Comparison of ENCODE assay signal across 12 mouse cellular contexts in genomic region chr4:95377222-95378134, GRCm38 (mm10).
A peak's percentile ranks its signal among the peaks of the same experiment; 100 is the strongest.
DNase-seq lines count a peak whose midpoint lies in the region; ATAC-seq lines count a peak whose summit lies in the region.
"Had no signal": no experiment of that assay in that cellular context is flagged by ENCODE, and none has a peak within 500 bp of the region (broad histone marks: within the 10 kb centered on the region; RNA-seq: fewer than 3 reads in every experiment).

No protein-coding gene starts in this region.

- no peaks in the 10 kb centered on the region for H3K36me3 ChIP-seq in limb, embryonic 13.5 days
- H3K36me3 ChIP-seq in stomach, embryonic 14.5 days (ENCODE audit: control insufficient read depth, insufficient read depth, low read length) = no peaks in the 10 kb centered on the region
- H3K36me3 ChIP-seq: embryonic facial prominence, embryonic 12.5 days; hindbrain, embryonic 12.5 days; liver, embryonic 15.5 days had no signal

- H3K4me1 ChIP-seq in limb, embryonic 13.5 days = peaks cover 18% of the 10 kb centered on the region
- peaks cover 9% of the 10 kb centered on the region; the same call in 1 of the 2 replicates for H3K4me1 ChIP-seq in stomach, embryonic 14.5 days (ENCODE audit: control insufficient read depth, insufficient read depth, low read length)
- H3K4me1 ChIP-seq: liver, embryonic 15.5 days had no signal

- no peak overlapping the region for H3K27ac ChIP-seq in limb, embryonic 13.5 days
- H3K27ac ChIP-seq in stomach, embryonic 14.5 days (ENCODE audit: low read length) = peak overlapping the region; percentile 52
- H3K27ac ChIP-seq: embryonic facial prominence, embryonic 12.5 days; hindbrain, embryonic 12.5 days; liver, embryonic 15.5 days had no signal

- ATAC-seq in limb, embryonic 13.5 days (ENCODE audit: low FRiP score, low read depth) = no peak
- peak; percentile 37; the same call in 1 of the 2 replicates for ATAC-seq in stomach, embryonic 14.5 days (ENCODE audit: insufficient number of reproducible peaks, insufficient read depth, low FRiP score, low read depth)

- no peaks in the 10 kb centered on the region for H3K27me3 ChIP-seq in limb, embryonic 13.5 days
- H3K27me3 ChIP-seq in stomach, embryonic 14.5 days (ENCODE audit: control insufficient read depth, insufficient read depth, low read length) = no peaks in the 10 kb centered on the region
- H3K27me3 ChIP-seq: embryonic facial prominence, embryonic 12.5 days; hindbrain, embryonic 12.5 days; liver, embryonic 15.5 days had no signal

- DNase-seq in ovary, adult 18-20 months (ENCODE audit: low spot score) = peak; percentile 53
- DNase-seq in ovary, postnatal 10 days (ENCODE audit: low spot score) = no peak
- peak; percentile 35 to 41 for DNase-seq in heart, postnatal 36 days
- no peak for DNase-seq in thymus, adult 18-20 months
- DNase-seq in embryo, embryonic 10.5 days (ENCODE audit: low spot score) = no peak
- no peak for DNase-seq in layer of hippocampus, postnatal 25 days (ENCODE audit: extremely low spot score in 1 of 2, low spot score in 1 of 2)
- DNase-seq: right cerebral cortex, postnatal 25 days had no signal

- intact Hi-C loops in heart, postnatal 36 days (cut with DNase I) = no loop called here

- peak overlapping the region; percentile 14; the same call in 1 of the 2 replicates for H3K4me2 ChIP-seq in limb, embryonic 13.5 days (replicated peaks)
- H3K4me2 ChIP-seq in stomach, embryonic 14.5 days (replicated peaks; ENCODE audit: low read depth, low read length) = no peak overlapping the region
- H3K4me2 ChIP-seq: embryonic facial prominence, embryonic 12.5 days; hindbrain, embryonic 12.5 days; liver, embryonic 15.5 days had no signal

- H3K9ac ChIP-seq in limb, embryonic 13.5 days = no peak overlapping the region
- H3K9ac ChIP-seq in stomach, embryonic 14.5 days (replicated peaks; ENCODE audit: low read depth, low read length) = no peak overlapping the region
- H3K9ac ChIP-seq: embryonic facial prominence, embryonic 12.5 days; hindbrain, embryonic 12.5 days; liver, embryonic 15.5 days had no signal

- 31% methylated on average over 9 of the region's 9 CpGs for WGBS in limb, embryonic 13.5 days
- 39% methylated on average over 9 of the region's 9 CpGs for WGBS in stomach, embryonic 14.5 days

- no peak overlapping the region for H3K4me3 ChIP-seq in limb, embryonic 13.5 days
- no peak overlapping the region for H3K4me3 ChIP-seq in stomach, embryonic 14.5 days (ENCODE audit: low read depth, low read length)
- H3K4me3 ChIP-seq: embryonic facial prominence, embryonic 12.5 days; hindbrain, embryonic 12.5 days; liver, embryonic 15.5 days had no signal

- no peaks in the 10 kb centered on the region for H3K9me3 ChIP-seq in limb, embryonic 13.5 days
- H3K9me3 ChIP-seq in stomach, embryonic 14.5 days (ENCODE audit: control insufficient read depth, low read depth, low read length) = no peaks in the 10 kb centered on the region
- H3K9me3 ChIP-seq: embryonic facial prominence, embryonic 12.5 days; hindbrain, embryonic 12.5 days; liver, embryonic 15.5 days had no signal

Comparison
In these comparisons a context has a peak if more than half of its experiments do, and no peak if none do; other contexts are left out.
1. DNase-seq: peak in ovary, adult 18-20 months (single experiment) and heart, postnatal 36 days (2 of 2); none in ovary, postnatal 10 days (single experiment), thymus, adult 18-20 months (0 of 2), embryo, embryonic 10.5 days (single experiment) and layer of hippocampus, postnatal 25 days (0 of 2).